Mouse (Mus musculus): ENCODE results near the gene Srpr. TPM values are rescaled to one million over a fixed set of nuclear protein-coding genes. Genes with fewer than 3 reads are reported as not detected.
A peak's percentile ranks its signal among the peaks of the same experiment; 100 is the strongest.

Srpr gene
- polyA plus RNA-seq, 2 experiments, result 28.8 to 53.8 TPM

DNA sequence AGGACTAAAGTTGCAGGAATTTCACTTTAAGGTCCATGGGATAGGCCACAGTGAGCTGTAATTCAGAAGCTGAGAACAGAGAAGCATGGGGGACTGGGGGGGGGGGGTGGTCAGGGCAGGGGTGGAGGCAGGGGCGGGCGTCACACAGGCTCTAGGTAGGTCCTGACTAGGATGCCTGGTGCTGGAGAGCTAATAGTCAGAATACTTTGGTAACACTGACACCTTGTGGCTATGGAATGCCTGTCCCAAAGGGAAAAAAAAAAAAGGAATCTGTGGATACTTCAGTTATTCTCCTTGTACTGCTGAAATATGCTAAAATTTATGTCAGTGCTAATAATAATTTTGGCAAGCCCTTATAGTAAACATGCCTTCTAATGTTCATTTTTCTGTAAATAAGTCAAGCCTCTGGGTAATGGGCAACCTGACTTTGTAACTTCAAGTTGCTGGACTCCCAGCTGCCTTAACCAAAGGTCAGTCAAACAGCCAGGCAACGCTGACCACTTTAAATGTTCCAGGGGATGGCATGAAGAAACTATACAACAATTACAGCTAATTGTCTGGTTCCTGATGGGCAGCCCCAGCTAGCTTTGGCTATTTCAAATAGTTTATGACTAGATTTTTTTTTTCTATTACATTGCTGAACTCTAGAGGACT, 33.7 kb upstream of the Srpr start:
- TF ChIP-seq EP300 (IDR thresholded peaks at IDR 0.05; ENCODE audit: low read depth) (no peak), CTCF (IDR thresholded peaks at IDR 0.05; ENCODE audit: low read depth) (peak; percentile 61)
- no peaks in the 10 kb centered on the region for H3K9me3 ChIP-seq (ENCODE audit: control insufficient read depth, low read length)
- H3K4me1 ChIP-seq (replicated peaks; ENCODE audit: control insufficient read depth in 2 of 2, insufficient read depth in 2 of 2, low read length in 1 of 2), result peaks cover 0 to 7% of the 10 kb centered on the region in 2 experiments; a peak in 2 of 4 replicates
- no peak overlapping the region for H3K4me3 ChIP-seq (ENCODE audit: insufficient read depth in 1 of 2, low read depth in 2 of 2, low read length in 2 of 2)
- no peak overlapping the region for H3K4me2 ChIP-seq (ENCODE audit: low read depth)
- ATAC-seq (ENCODE audit: insufficient read depth), result no peak
- no peaks in the 10 kb centered on the region for H3K27me3 ChIP-seq (ENCODE audit: control insufficient read depth, insufficient read depth, low read length)
- peaks cover 2% of the 10 kb centered on the region for H3K36me3 ChIP-seq (replicated peaks; ENCODE audit: control insufficient read depth, insufficient read depth, low read depth)
- H3K27ac ChIP-seq, result no peak overlapping the region
- H3K9ac ChIP-seq (replicated peaks), result no peak overlapping the region
- 47% methylated on average over 3 of the region's 3 CpGs for WGBS (ENCODE audit: insufficient replicate concordance)
- peak in 2 of 3 experiments; percentile 12 to 33 for DNase-seq (ENCODE audit: low read depth in 3 of 3, low spot score in 3 of 3)

DNA sequence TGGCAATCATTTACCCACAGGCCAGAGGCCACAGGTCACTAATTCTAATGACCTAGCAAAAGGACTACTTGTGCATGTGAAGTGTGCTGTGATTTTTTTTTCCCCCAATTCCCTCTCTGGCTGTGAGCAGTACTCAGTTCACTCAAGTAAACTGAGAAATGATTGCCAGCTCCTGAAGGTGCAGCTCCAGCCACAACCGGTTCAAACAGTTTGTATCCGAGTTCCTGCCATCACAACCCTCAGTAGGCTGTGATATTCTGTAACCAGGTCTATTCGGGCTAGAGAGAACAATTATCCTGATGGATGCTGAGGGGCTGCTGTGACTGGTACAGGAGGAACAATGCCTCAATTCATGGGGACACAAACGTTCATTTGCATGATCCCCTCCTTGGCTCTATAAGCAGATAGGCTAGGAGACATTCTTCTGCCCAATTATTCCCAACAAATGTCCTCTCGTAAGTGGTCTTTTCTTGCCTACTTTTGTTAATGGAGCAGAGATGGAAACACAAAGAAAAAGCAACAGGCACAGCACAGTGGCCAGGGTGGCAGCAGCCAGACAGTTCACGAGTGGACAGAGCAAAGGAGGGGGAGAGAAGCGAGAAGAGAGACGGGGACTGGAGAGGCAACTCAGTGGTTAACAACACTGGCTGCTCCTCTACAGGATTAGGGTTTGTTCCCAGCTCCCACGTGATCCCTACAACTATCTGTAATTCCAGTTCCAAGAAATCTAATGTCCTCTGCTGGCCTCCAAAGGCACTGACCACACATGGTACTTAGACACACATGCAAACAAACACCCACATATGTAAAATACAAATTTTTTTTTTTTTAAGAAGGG, 33.0 kb upstream of the Srpr start:
- WGBS (ENCODE audit: insufficient replicate concordance), result 60% methylated on average over 9 of the region's 9 CpGs
- Histone ChIP-seq H3K4me1 (replicated peaks; ENCODE audit: control insufficient read depth in 2 of 2, insufficient read depth in 2 of 2, low read length in 1 of 2) (peaks cover under 1 to 7% of the 10 kb centered on the region in 2 experiments; a peak in 3 of 4 replicates), H3K27ac (no peak overlapping the region), H3K4me2 (ENCODE audit: low read depth) (no peak overlapping the region), H3K27me3 (ENCODE audit: control insufficient read depth, insufficient read depth, low read length) (no peaks in the 10 kb centered on the region), H3K36me3 (replicated peaks; ENCODE audit: control insufficient read depth, insufficient read depth, low read depth) (peaks cover 2% of the 10 kb centered on the region), H3K9me3 (ENCODE audit: control insufficient read depth, low read length) (no peaks in the 10 kb centered on the region), H3K4me3 (ENCODE audit: insufficient read depth in 1 of 2, low read depth in 2 of 2, low read length in 2 of 2) (no peak overlapping the region), H3K9ac (replicated peaks) (no peak overlapping the region)
- ATAC-seq (ENCODE audit: insufficient read depth) (no peak), DNase-seq (ENCODE audit: low read depth in 3 of 3, low spot score in 3 of 3) (no peak)
- TF ChIP-seq CTCF (IDR thresholded peaks at IDR 0.05; ENCODE audit: low read depth) (no peak), EP300 (IDR thresholded peaks at IDR 0.05; ENCODE audit: low read depth) (no peak)

DNA sequence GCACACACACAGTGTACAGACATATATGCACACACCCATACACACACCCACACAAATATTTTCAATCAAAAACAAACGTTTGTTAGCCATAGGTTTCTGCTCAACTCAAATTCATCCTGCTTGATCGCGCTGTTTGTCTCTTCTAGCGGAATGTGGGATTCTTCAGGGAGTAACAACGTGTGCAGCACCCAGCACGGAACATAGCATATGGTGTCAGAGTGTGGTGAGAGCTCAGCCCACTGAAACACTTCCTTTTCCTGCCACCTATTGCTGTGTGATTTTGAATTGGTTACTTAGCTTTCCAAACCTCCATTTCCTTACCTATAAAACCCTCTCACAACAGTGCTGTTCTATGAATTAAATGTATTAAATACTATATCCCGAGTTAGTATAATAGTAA, 29.9 kb upstream of the Srpr start:
- 83% methylated on average over 7 of the region's 7 CpGs for whole genome bisulfite sequencing (ENCODE audit: insufficient replicate concordance)
- Histone ChIP-seq H3K36me3 (replicated peaks; ENCODE audit: control insufficient read depth, insufficient read depth, low read depth) (peaks cover 2% of the 10 kb centered on the region), H3K27me3 (ENCODE audit: control insufficient read depth, insufficient read depth, low read length) (no peaks in the 10 kb centered on the region), H3K27ac (no peak overlapping the region), H3K9me3 (ENCODE audit: control insufficient read depth, low read length) (no peaks in the 10 kb centered on the region), H3K4me2 (ENCODE audit: low read depth) (no peak overlapping the region), H3K4me3 (ENCODE audit: insufficient read depth in 1 of 2, low read depth in 2 of 2, low read length in 2 of 2) (no peak overlapping the region), H3K9ac (replicated peaks) (no peak overlapping the region), H3K4me1 (replicated peaks; ENCODE audit: control insufficient read depth in 2 of 2, insufficient read depth in 2 of 2, low read length in 1 of 2) (peaks cover 14 to 20% of the 10 kb centered on the region in 2 experiments)
- no peak for TF ChIP-seq EP300 (IDR thresholded peaks at IDR 0.05; ENCODE audit: low read depth)
- no peak for TF ChIP-seq CTCF (IDR thresholded peaks at IDR 0.05; ENCODE audit: low read depth)
- DNase-seq (ENCODE audit: low read depth in 3 of 3, low spot score in 3 of 3) (no peak), ATAC-seq (ENCODE audit: insufficient read depth) (no peak)

DNA sequence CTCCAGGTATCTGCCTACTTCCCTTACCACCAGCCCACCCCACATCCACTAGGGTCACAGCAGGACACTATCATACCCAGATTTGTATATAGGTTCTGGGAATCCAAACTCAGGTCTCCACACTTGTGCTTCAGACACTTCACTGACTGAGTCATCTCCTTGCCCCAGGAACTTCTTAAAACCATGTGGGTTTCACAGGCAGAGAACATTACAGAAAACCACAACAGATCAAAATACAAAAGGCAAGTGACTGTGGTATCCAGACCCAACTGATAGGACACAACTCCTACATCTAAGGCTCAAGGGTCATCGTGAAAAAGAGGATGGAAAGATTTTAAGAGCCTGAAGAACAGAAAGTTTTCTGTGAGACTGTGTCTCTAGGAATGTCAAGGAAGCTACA, 26.6 kb upstream of the Srpr start:
- H3K9me3 ChIP-seq (ENCODE audit: control insufficient read depth, low read length), result no peaks in the 10 kb centered on the region
- no peak overlapping the region for H3K4me2 ChIP-seq (ENCODE audit: low read depth)
- TF ChIP-seq EP300 (IDR thresholded peaks at IDR 0.05; ENCODE audit: low read depth) (no peak), CTCF (IDR thresholded peaks at IDR 0.05; ENCODE audit: low read depth) (no peak)
- WGBS (ENCODE audit: insufficient replicate concordance), result 59% methylated on average over 1 of the region's 1 CpGs
- H3K36me3 ChIP-seq (replicated peaks; ENCODE audit: control insufficient read depth, insufficient read depth, low read depth), result peaks cover 2% of the 10 kb centered on the region
- no peaks in the 10 kb centered on the region for H3K27me3 ChIP-seq (ENCODE audit: control insufficient read depth, insufficient read depth, low read length)
- no peak overlapping the region for H3K4me3 ChIP-seq (ENCODE audit: insufficient read depth in 1 of 2, low read depth in 2 of 2, low read length in 2 of 2)
- H3K9ac ChIP-seq (replicated peaks), result no peak overlapping the region; the same call in 1 of the 2 replicates
- peaks cover 15 to 18% of the 10 kb centered on the region in 2 experiments for H3K4me1 ChIP-seq (replicated peaks; ENCODE audit: control insufficient read depth in 2 of 2, insufficient read depth in 2 of 2, low read length in 1 of 2)
- no peak for DNase-seq (ENCODE audit: low read depth in 3 of 3, low spot score in 3 of 3)
- ATAC-seq (ENCODE audit: insufficient read depth), result no peak
- no peak overlapping the region for H3K27ac ChIP-seq

Data from liver, embryonic 14.5 days (tissue).